Mouse (Mus musculus) urinary bladder, postnatal 4 days (tissue): ENCODE results near the gene Atf6.

Experiments used
- DNase-seq, 2 experiments: peaks; one replicate each; pipeline ENCODE4 v3.0.0; 2021 to 2022; ENCODE audit warnings: low spot score in 2 of 2

Gene Atf6

GRCm38 (mm10) chr1:170867691-170868105, at the start of gene Atf6:
TSS of gene Atf6 (minus strand) at chr1:170867771.
- peak; percentile 94 to 97 for DNase-seq

- no peak for DNase-seq
Observed at GRCm38 (mm10) chr1:170915657-170916056, 48.1 kb upstream of the Atf6 start.

GRCm38 (mm10) chr1:170912891-170913615, 45.5 kb upstream of the Atf6 start, which contains the start of gene Fcrlb:
TSS of gene Fcrlb (minus strand) at chr1:170912941.
- no peak for DNase-seq

GRCm38 (mm10) chr1:170911907-170912660, 44.5 kb upstream of the Atf6 start:
- DNase-seq = no peak

- DNase-seq = no peak
Observed at GRCm38 (mm10) chr1:170908341-170908740, 40.8 kb upstream of the Atf6 start.

- DNase-seq = peak; percentile 25 to 60
Observed at GRCm38 (mm10) chr1:170907456-170908191, 40.1 kb upstream of the Atf6 start.

- no peak for DNase-seq
Observed at GRCm38 (mm10) chr1:170907111-170907455, 39.5 kb upstream of the Atf6 start.

- DNase-seq = no peak
Observed at GRCm38 (mm10) chr1:170903485-170903884, 35.9 kb upstream of the Atf6 start.

- peak; percentile 64 to 91 for DNase-seq
Observed at GRCm38 (mm10) chr1:170901536-170902238, 34.1 kb upstream of the Atf6 start.

- no peak for DNase-seq
Observed at GRCm38 (mm10) chr1:170900799-170901467, 33.4 kb upstream of the Atf6 start.

GRCm38 (mm10) chr1:170898413-170899075, 31.0 kb upstream of the Atf6 start:
- no peak for DNase-seq

- DNase-seq = no peak
Observed at GRCm38 (mm10) chr1:170896651-170897281, 29.2 kb upstream of the Atf6 start.

GRCm38 (mm10) chr1:170894603-170895602, 27.3 kb upstream of the Atf6 start:
- peak in 1 of 2 experiments; percentile 22 for DNase-seq

- DNase-seq = no peak
Observed at GRCm38 (mm10) chr1:170892279-170892678, 24.7 kb upstream of the Atf6 start.

GRCm38 (mm10) chr1:170891646-170892045, 24.1 kb upstream of the Atf6 start:
- no peak for DNase-seq

- no peak for DNase-seq
Observed at GRCm38 (mm10) chr1:170889310-170889709, 21.7 kb upstream of the Atf6 start.

GRCm38 (mm10) chr1:170886044-170886458, 18.5 kb upstream of the Atf6 start:
- DNase-seq = no peak

- DNase-seq = peak; percentile 76 to 84
Observed at GRCm38 (mm10) chr1:170884978-170885561, 17.5 kb upstream of the Atf6 start, which contains the start of the genes Gm26620 and Dusp12. TSS of gene Gm26620 (plus strand) at chr1:170885065. TSS of gene Dusp12 (minus strand) at chr1:170885540.
